Mouse (Mus musculus): Measurements from ENCODE around the gene Oaz3. TPM values are rescaled to one million over a fixed set of nuclear protein-coding genes. Genes with fewer than 3 reads are reported as not detected.

Oaz3 gene
- polyA plus RNA-seq, 1 experiment from 2014 or later = 0.84 TPM

DNA sequence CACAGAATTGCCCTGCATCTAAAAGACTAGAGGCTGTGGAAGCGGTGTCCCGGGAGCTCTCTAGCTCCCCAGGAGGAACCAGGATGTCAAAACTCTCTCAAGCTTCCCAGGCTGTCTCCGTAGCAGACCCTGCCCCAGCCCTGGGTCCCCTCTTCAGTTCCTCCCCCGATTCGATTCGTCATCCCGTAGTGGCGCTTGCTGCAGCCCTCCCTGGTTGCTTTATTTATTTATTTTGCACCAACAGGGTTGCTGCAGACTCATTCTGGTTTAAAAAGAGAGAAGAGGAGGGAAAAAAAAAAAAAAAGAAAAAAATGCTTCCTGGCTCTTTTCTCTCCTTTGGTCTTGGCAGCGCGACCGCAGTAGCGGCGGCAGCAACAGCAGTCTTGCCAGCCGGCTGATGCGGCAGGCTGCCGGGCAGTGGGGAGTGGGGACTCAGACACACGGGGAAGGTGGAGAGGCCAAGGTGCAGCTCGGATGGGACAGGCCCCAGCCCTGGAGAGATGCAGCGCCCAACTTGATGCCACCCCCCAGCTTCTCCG lies 44.7 kb downstream of the Oaz3 start:
- no peaks in the 10 kb centered on the region for H3K9me3 ChIP-seq (replicated peaks)
- WGBS = 2% methylated on average over 20 of the region's 20 CpGs
- peak overlapping the region; percentile 37 for H3K9ac ChIP-seq
- H3K4me1 ChIP-seq = peaks cover 22% of the 10 kb centered on the region
- peak; percentile 53; the same call in 1 of the 2 replicates for ATAC-seq (replicated peaks; ENCODE audit: low FRiP score)
- no peak overlapping the region for H3K27ac ChIP-seq
- peaks cover 55% of the 10 kb centered on the region for H3K27me3 ChIP-seq
- H3K4me2 ChIP-seq = peak overlapping the region; percentile 60
- H3K36me3 ChIP-seq = no peaks in the 10 kb centered on the region
- H3K4me3 ChIP-seq (replicated peaks) = peak overlapping the region; percentile 30

- peak within 1 kb of the TSS; percentile 37 for H3K9ac ChIP-seq
Measured at GRCm38 (mm10) chr3:94398217-94398616, 45.5 kb downstream of the Oaz3 start, which contains the start of gene Lingo4. Lingo4 (plus strand) TSS chr3:94398517.

DNA sequence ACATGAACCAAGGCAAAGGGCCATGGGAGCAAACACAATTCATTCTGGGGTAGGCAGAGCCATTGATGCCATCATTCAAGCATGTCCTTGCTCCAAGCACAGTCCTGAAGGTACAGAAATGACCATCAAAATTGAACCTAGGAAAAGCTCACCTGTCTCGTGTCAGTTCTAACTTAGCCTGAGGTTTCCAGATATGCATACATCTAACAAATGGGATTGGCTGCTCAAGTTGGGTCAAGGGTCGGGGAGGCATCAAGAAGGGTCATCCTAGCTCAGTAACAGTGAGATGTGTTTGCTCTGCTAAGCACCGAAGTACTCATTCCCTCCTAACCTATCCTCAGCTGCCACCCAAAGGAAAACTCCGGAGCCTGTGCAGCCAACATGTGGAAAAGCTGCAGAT lies 46.9 kb downstream of the Oaz3 start:
- 82% methylated on average over 4 of the region's 4 CpGs for WGBS
- Histone ChIP-seq H3K4me1 (peaks cover 9% of the 10 kb centered on the region), H3K9ac (no peak overlapping the region), H3K9me3 (replicated peaks) (no peaks in the 10 kb centered on the region), H3K4me3 (replicated peaks) (no peak overlapping the region), H3K36me3 (no peaks in the 10 kb centered on the region), H3K27me3 (peaks cover 54% of the 10 kb centered on the region), H3K4me2 (no peak overlapping the region), H3K27ac (no peak overlapping the region)
- ATAC-seq (replicated peaks; ENCODE audit: low FRiP score) = no peak

More at GRCm38 (mm10) chr3:94398217-94398616, 45.5 kb downstream of the Oaz3 start, which contains the start of gene Lingo4:
- Histone ChIP-seq H3K9me3 (replicated peaks) (no peaks in the 10 kb centered on the region), H3K27ac (no peak within 1 kb of the TSS), H3K36me3 (no peaks in the 10 kb centered on the region), H3K4me3 (replicated peaks) (peak within 1 kb of the TSS; percentile 30), H3K4me1 (peaks cover 14% of the 10 kb centered on the region), H3K27me3 (peaks cover 55% of the 10 kb centered on the region), H3K4me2 (peak within 1 kb of the TSS; percentile 60)
- ATAC-seq (replicated peaks; ENCODE audit: low FRiP score) = no peak
- 72% methylated on average over 6 of the region's 6 CpGs for WGBS

GRCm38 (mm10) chr3:94396336-94396735 lies 47.4 kb downstream of the Oaz3 start:
- H3K9me3 ChIP-seq (replicated peaks) = no peaks in the 10 kb centered on the region
- no peak overlapping the region for H3K4me3 ChIP-seq (replicated peaks)
- peaks cover 9% of the 10 kb centered on the region for H3K4me1 ChIP-seq
- H3K36me3 ChIP-seq = no peaks in the 10 kb centered on the region
- 71% methylated on average over 1 of the region's 1 CpGs for WGBS
- ATAC-seq (replicated peaks; ENCODE audit: low FRiP score) = no peak
- H3K27me3 ChIP-seq = peaks cover 48% of the 10 kb centered on the region
- H3K4me2 ChIP-seq = no peak overlapping the region
- no peak overlapping the region for H3K27ac ChIP-seq
- H3K9ac ChIP-seq = no peak overlapping the region

GRCm38 (mm10) chr3:94393049-94393448 lies 50.7 kb downstream of the Oaz3 start:
- no peak overlapping the region for H3K9ac ChIP-seq
- peaks cover 17% of the 10 kb centered on the region for H3K27me3 ChIP-seq
- WGBS = 73% methylated on average over 4 of the region's 4 CpGs
- ATAC-seq (replicated peaks; ENCODE audit: low FRiP score) = no peak
- no peak overlapping the region for H3K27ac ChIP-seq
- no peaks in the 10 kb centered on the region for H3K4me1 ChIP-seq
- no peaks in the 10 kb centered on the region for H3K9me3 ChIP-seq (replicated peaks)
- no peaks in the 10 kb centered on the region for H3K36me3 ChIP-seq
- no peak overlapping the region for H3K4me3 ChIP-seq (replicated peaks)
- no peak overlapping the region for H3K4me2 ChIP-seq

DNA sequence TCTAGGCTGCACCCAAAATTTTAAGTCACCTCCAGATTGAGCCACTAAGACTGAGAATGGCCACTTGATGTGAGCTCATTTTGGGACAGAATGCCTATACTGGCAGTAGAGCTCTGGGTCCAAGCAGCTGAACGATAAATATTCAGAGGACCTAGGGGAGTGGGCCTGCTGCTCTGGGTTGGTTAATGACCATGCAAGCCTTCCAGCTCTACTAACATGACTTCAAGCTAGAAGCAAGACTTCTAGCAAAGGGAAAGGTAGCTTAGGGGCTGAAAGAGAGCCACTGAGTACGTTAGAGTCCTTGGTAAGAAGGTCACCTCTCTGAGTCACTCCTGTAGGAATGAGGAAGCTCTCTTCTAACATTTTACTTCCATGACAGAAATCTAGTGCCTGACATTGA lies 51.6 kb downstream of the Oaz3 start:
- Histone ChIP-seq H3K4me2 (no peak overlapping the region), H3K4me1 (no peaks in the 10 kb centered on the region), H3K9me3 (replicated peaks) (no peaks in the 10 kb centered on the region), H3K27me3 (peaks cover 7% of the 10 kb centered on the region), H3K9ac (no peak overlapping the region), H3K27ac (no peak overlapping the region), H3K36me3 (no peaks in the 10 kb centered on the region), H3K4me3 (replicated peaks) (no peak overlapping the region)
- ATAC-seq (replicated peaks; ENCODE audit: low FRiP score) = no peak
- 85% methylated on average over 2 of the region's 2 CpGs for WGBS

DNA sequence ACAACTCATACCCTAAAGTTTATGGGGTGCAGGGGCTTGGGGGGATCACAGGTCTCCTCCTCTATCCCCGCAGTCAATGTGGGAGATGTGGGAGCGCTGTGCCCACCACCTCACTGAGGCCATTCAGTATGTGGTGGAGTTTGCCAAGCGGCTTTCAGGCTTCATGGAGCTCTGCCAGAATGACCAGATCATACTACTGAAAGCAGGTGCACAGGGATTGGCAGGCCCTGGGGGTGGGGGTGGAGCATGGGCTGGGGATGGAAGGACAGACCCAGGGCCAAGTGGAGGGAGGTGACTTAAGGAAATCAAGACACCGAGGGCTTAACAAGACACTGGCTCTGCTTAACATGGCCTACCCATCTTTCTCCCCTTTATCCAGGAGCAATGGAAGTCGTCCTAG lies 52.7 kb downstream of the Oaz3 start:
- Histone ChIP-seq H3K4me1 (no peaks in the 10 kb centered on the region), H3K4me2 (no peak overlapping the region), H3K9me3 (replicated peaks) (no peaks in the 10 kb centered on the region), H3K27me3 (no peaks in the 10 kb centered on the region), H3K27ac (no peak overlapping the region), H3K36me3 (no peaks in the 10 kb centered on the region), H3K4me3 (replicated peaks) (no peak overlapping the region), H3K9ac (no peak overlapping the region)
- ATAC-seq (replicated peaks; ENCODE audit: low FRiP score) = no peak
- WGBS = 86% methylated on average over 5 of the region's 5 CpGs

- Histone ChIP-seq H3K9ac (no peak overlapping the region), H3K4me3 (replicated peaks) (no peak overlapping the region), H3K4me1 (no peaks in the 10 kb centered on the region), H3K9me3 (replicated peaks) (no peaks in the 10 kb centered on the region), H3K4me2 (no peak overlapping the region), H3K27me3 (no peaks in the 10 kb centered on the region), H3K27ac (no peak overlapping the region), H3K36me3 (no peaks in the 10 kb centered on the region)
- 93% methylated on average over 16 of the region's 16 CpGs for WGBS
- ATAC-seq (replicated peaks; ENCODE audit: low FRiP score) = no peak
Measured at GRCm38 (mm10) chr3:94389420-94389819, 54.3 kb downstream of the Oaz3 start.

GRCm38 (mm10) chr3:94388047-94388446 lies 55.7 kb downstream of the Oaz3 start:
- Histone ChIP-seq H3K36me3 (no peaks in the 10 kb centered on the region), H3K27ac (no peak overlapping the region), H3K4me2 (no peak overlapping the region), H3K4me1 (no peaks in the 10 kb centered on the region), H3K27me3 (no peaks in the 10 kb centered on the region), H3K4me3 (replicated peaks) (no peak overlapping the region), H3K9me3 (replicated peaks) (no peaks in the 10 kb centered on the region), H3K9ac (no peak overlapping the region)
- 68% methylated on average over 5 of the region's 5 CpGs for WGBS
- ATAC-seq (replicated peaks; ENCODE audit: low FRiP score) = no peak

DNA sequence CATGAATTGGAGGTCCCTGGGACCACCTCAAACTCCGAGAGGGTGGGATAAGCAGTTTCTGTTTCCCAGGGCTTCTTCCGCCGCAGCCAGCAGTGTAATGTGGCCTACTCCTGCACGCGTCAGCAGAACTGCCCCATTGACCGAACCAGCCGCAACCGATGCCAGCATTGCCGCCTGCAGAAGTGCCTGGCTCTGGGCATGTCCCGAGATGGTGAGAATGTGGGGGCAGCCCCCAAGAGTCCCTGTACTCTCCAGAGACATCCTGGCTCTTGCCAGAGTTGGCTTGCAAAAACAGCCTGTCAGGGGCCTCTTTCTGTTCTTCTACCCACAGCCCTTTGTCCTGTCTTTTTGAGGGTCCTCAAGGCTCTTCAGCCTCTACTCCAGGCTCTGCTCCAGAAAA lies 56.3 kb downstream of the Oaz3 start:
- no peak overlapping the region for H3K9ac ChIP-seq
- no peak overlapping the region for H3K4me3 ChIP-seq (replicated peaks)
- H3K27me3 ChIP-seq = no peaks in the 10 kb centered on the region
- H3K36me3 ChIP-seq = no peaks in the 10 kb centered on the region
- H3K27ac ChIP-seq = no peak overlapping the region
- ATAC-seq (replicated peaks; ENCODE audit: low FRiP score) = no peak
- H3K4me1 ChIP-seq = no peaks in the 10 kb centered on the region
- H3K4me2 ChIP-seq = no peak overlapping the region
- 86% methylated on average over 10 of the region's 10 CpGs for WGBS
- no peaks in the 10 kb centered on the region for H3K9me3 ChIP-seq (replicated peaks)

DNA sequence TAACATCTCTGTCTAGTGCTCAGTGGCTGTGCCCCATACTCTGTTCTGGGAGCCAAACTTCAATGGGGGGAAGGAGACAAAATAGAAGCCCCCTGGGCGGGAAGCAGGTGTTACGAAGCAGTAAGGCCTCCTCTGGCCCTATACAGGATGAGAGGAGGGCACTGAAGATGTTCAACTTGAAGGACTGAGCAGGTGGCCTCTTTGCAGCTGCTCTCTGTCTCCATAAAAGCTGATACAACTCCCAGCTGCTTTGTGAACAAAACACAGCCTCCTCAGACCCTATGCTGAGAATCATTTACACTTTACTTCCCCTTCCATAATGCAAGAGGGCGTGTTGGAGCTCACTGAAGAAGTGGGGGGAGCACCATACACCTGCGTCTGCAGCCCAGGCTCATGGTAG lies 57.0 kb downstream of the Oaz3 start:
- no peak overlapping the region for H3K9ac ChIP-seq
- 60% methylated on average over 4 of the region's 4 CpGs for WGBS
- ATAC-seq (replicated peaks; ENCODE audit: low FRiP score) = no peak
- no peaks in the 10 kb centered on the region for H3K4me1 ChIP-seq
- no peaks in the 10 kb centered on the region for H3K9me3 ChIP-seq (replicated peaks)
- no peak overlapping the region for H3K4me3 ChIP-seq (replicated peaks)
- H3K27ac ChIP-seq = no peak overlapping the region
- H3K36me3 ChIP-seq = no peaks in the 10 kb centered on the region
- H3K27me3 ChIP-seq = no peaks in the 10 kb centered on the region
- H3K4me2 ChIP-seq = no peak overlapping the region

DNA sequence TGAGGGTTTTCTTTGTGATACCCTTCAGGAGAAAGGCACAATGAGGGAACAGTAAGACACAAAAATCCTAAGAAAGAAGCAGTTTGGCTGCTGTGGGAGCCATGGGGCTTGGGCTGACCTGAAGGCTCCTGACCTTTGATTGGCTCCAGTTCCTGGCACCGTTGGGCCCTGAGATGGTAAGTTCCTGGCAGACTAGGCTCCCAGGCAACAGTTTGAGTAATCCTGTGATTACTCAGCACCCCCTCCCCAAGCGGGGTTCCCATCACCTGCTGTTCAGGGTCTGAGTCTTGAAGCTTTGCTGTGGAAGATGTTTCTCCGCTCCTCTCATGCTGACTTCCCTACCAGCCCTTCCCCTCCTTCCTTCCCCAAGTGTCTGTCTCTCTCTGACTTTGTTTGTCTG lies 60.2 kb downstream of the Oaz3 start:
- no peaks in the 10 kb centered on the region for H3K9me3 ChIP-seq (replicated peaks)
- H3K27ac ChIP-seq = no peak overlapping the region
- no peaks in the 10 kb centered on the region for H3K27me3 ChIP-seq
- H3K9ac ChIP-seq = no peak overlapping the region
- no peak for ATAC-seq (replicated peaks; ENCODE audit: low FRiP score)
- 65% methylated on average over 3 of the region's 3 CpGs for WGBS
- H3K4me3 ChIP-seq (replicated peaks) = no peak overlapping the region
- no peak overlapping the region for H3K4me2 ChIP-seq
- no peaks in the 10 kb centered on the region for H3K36me3 ChIP-seq
- H3K4me1 ChIP-seq = peaks cover 5% of the 10 kb centered on the region

Measured in kidney, embryonic 15.5 days (tissue).